Mouse (Mus musculus) thymus, postnatal 14 days (tissue): Measurements from ENCODE around the gene Ctsr.
"Not testable (repeated sequence)": the region's sequence is repeated elsewhere in the genome, so short reads cannot be mapped to it uniquely, and the experiment has no call there.

Experiments used
- DNase-seq: peaks from one replicate; pipeline ENCODE4 v3.0.0; 2021

Gene Ctsr

DNA sequence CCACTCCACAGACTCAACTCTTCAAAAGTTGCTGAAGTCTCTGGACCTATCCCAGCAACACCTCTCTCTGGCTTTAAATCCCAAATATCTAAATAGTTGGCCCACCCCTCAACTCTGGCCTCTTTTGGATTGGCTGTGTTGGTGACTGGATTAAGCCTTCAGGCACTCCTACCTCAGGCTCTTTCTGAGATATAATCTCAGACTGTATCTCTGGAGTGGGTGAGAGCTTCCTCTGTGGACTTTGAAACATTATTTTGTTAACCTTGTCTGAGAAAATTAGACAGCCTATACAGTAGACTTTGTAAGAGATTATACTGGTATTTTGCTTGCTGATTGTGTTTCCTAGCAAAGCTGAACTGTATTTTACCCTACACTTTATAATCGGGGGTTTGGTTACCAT is at the start of gene Ctsr:
TSS of gene Ctsr (minus strand) at position 101 of the 400 bp plus-strand sequence.
- no peak for DNase-seq

DNA sequence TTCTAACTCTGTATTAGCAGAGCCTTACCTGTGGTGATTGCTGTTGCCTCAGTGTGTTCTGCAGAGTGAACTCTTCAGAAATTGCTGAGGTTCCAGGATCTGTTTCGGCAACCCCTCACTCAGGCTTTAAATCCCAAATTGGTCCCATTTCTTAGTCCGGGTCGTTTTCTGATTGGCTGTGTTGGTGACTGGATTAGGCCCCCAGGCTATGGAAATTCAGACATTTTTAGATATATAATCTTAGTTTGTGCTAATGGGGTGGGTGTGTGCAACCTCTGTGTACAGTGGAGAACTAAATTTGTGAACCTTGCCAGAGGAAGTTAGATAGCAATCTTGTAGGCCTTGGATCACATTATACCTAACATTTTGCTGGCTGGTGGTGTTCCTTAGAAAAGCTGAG is 39.3 kb upstream of the Ctsr start, which contains the start of gene Cts6:
TSS of gene Cts6 (minus strand) at position 101 of the 400 bp plus-strand sequence.
- DNase-seq: no peak

DNA sequence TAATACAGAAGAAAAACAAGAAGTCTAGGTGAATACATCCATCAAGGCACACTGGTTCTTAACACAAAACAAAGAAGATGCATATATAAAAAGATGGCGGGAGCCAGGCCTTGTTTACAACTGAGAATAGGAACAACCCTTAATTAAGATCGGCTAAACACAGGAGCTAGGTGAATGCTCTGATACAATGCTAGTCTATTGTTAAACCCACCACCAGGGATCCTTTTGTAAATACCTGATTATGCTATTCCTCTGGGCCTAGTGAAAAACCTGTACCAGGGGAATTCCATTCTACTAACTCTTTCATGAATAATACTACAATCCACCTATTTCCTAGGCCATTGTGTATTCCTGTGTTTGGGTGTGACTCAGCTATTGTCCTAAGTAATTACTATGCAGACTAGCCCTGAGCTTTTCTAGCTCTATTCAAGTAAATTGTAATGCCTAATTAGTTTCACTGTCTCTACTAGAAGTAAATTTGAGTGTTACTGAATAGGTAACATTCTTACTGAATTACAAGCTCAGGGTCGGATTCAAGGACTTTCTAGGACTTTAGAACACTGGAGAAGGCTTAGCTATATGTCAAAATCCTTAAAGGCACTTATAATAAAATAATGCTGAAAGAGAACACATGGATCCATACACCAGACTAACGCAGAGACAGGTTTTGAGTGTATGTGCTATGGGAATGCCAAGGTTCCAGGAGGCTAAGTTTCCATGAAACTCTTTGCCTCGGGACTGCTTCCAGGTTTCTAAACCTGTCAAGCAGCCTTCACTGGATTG is 21.3 kb upstream of the Ctsr start:
- DNase-seq: not testable (repeated sequence)

DNA sequence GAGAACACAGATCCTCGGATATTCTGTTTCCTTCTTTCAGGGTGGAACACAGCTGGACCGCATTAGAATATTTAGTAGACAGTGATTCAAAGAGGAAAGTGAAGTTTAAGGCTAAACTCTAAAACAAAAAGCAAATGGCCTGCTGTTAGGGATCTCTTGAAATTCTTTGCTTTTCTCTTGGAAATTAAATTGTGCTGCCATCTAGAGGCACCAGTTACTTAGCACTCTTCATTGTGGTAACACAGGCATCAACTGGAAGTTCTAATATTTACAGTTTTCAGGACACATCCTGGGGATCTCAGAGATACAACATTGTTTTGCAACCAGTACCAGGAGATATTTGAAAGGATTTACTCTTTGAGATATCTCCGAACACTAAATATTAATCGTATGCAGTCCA is 566 bp upstream of the Ctsr start:
- DNase-seq: no peak
